Mouse (Mus musculus): Measurements from ENCODE around the gene Pigr. TPM values are rescaled to one million over a fixed set of nuclear protein-coding genes. Genes with fewer than 3 reads are reported as not detected.
A peak's percentile ranks its signal among the peaks of the same experiment; 100 is the strongest.

The Pigr gene
- total and polyA plus RNA-seq, 2 experiments from 2014 or later, result not detected

- Histone ChIP-seq H3K27me3 (ENCODE audit: insufficient read depth, low read length) (no peaks in the 10 kb centered on the region; the same call in 1 of the 2 replicates), H3K4me3 (ENCODE audit: low read depth, low read length) (peak overlapping the region; percentile 39), H3K27ac (ENCODE audit: low read depth, low read length) (no peak overlapping the region), H3K4me2 (ENCODE audit: low read depth, low read length, poor library complexity, severe bottlenecking) (peak overlapping the region; percentile 84), H3K9me3 (ENCODE audit: low read length) (no peaks in the 10 kb centered on the region), H3K4me1 (ENCODE audit: insufficient read depth, low read length) (no peaks in the 10 kb centered on the region), H3K36me3 (ENCODE audit: insufficient read depth, low read length) (no peaks in the 10 kb centered on the region), H3K9ac (replicated peaks; ENCODE audit: low read length, poor library complexity, severe bottlenecking) (peak overlapping the region; percentile 58)
- ATAC-seq (ENCODE audit: low FRiP score) (peak; percentile 84), DNase-seq (ENCODE audit: low spot score) (peak; percentile 30)
- 3% methylated on average over 43 of the region's 43 CpGs for WGBS
- TF ChIP-seq CTCF (IDR thresholded peaks at IDR 0.05), result no peak
Measured at GRCm38 (mm10) chr1:130877889-130878614, 51.6 kb downstream of the Pigr start.

- Histone ChIP-seq H3K4me1 (ENCODE audit: insufficient read depth, low read length) (no peaks in the 10 kb centered on the region), H3K36me3 (ENCODE audit: insufficient read depth, low read length) (no peaks in the 10 kb centered on the region), H3K27me3 (ENCODE audit: insufficient read depth, low read length) (no peaks in the 10 kb centered on the region; the same call in 1 of the 2 replicates), H3K27ac (ENCODE audit: low read depth, low read length) (no peak overlapping the region), H3K4me2 (ENCODE audit: low read depth, low read length, poor library complexity, severe bottlenecking) (no peak overlapping the region), H3K4me3 (ENCODE audit: low read depth, low read length) (no peak overlapping the region), H3K9ac (replicated peaks; ENCODE audit: low read length, poor library complexity, severe bottlenecking) (no peak overlapping the region), H3K9me3 (ENCODE audit: low read length) (no peaks in the 10 kb centered on the region)
- ATAC-seq (ENCODE audit: low FRiP score), result no peak
- WGBS, result 94% methylated on average over 7 of the region's 7 CpGs
- DNase-seq (ENCODE audit: low spot score), result no peak
- no peak for TF ChIP-seq CTCF (IDR thresholded peaks at IDR 0.05)
Measured at GRCm38 (mm10) chr1:130879927-130880326, 53.4 kb downstream of the Pigr start.

GRCm38 (mm10) chr1:130883146-130883545 lies 56.7 kb downstream of the Pigr start:
- Histone ChIP-seq H3K4me2 (ENCODE audit: low read depth, low read length, poor library complexity, severe bottlenecking) (no peak overlapping the region), H3K36me3 (ENCODE audit: insufficient read depth, low read length) (no peaks in the 10 kb centered on the region), H3K27me3 (ENCODE audit: insufficient read depth, low read length) (no peaks in the 10 kb centered on the region; the same call in 1 of the 2 replicates), H3K9me3 (ENCODE audit: low read length) (no peaks in the 10 kb centered on the region), H3K9ac (replicated peaks; ENCODE audit: low read length, poor library complexity, severe bottlenecking) (no peak overlapping the region), H3K4me1 (ENCODE audit: insufficient read depth, low read length) (no peaks in the 10 kb centered on the region), H3K27ac (ENCODE audit: low read depth, low read length) (no peak overlapping the region), H3K4me3 (ENCODE audit: low read depth, low read length) (no peak overlapping the region)
- WGBS, result 83% methylated on average over 4 of the region's 4 CpGs
- no peak for ATAC-seq (ENCODE audit: low FRiP score)
- no peak for DNase-seq (ENCODE audit: low spot score)
- TF ChIP-seq CTCF (IDR thresholded peaks at IDR 0.05), result no peak

GRCm38 (mm10) chr1:130887354-130887753 lies 60.9 kb downstream of the Pigr start, which contains the start of gene Il24:
Gene Il24 (minus strand): TSS chr1:130887454.
- no peak for TF ChIP-seq CTCF (IDR thresholded peaks at IDR 0.05)
- H3K4me3 ChIP-seq (ENCODE audit: low read depth, low read length), result no peak within 1 kb of the TSS
- H3K9me3 ChIP-seq (ENCODE audit: low read length), result no peaks in the 10 kb centered on the region
- no peaks in the 10 kb centered on the region for H3K36me3 ChIP-seq (ENCODE audit: insufficient read depth, low read length)
- no peak for DNase-seq (ENCODE audit: low spot score)
- H3K27ac ChIP-seq (ENCODE audit: low read depth, low read length), result no peak within 1 kb of the TSS
- no peaks in the 10 kb centered on the region for H3K27me3 ChIP-seq (ENCODE audit: insufficient read depth, low read length)
- no peak within 1 kb of the TSS for H3K9ac ChIP-seq (replicated peaks; ENCODE audit: low read length, poor library complexity, severe bottlenecking)
- no peak within 1 kb of the TSS for H3K4me2 ChIP-seq (ENCODE audit: low read depth, low read length, poor library complexity, severe bottlenecking)
- no peaks in the 10 kb centered on the region for H3K4me1 ChIP-seq (ENCODE audit: insufficient read depth, low read length)
- ATAC-seq (ENCODE audit: low FRiP score), result no peak

- WGBS, result 57% methylated on average over 1 of the region's 1 CpGs
- no peak overlapping the region for H3K4me2 ChIP-seq (ENCODE audit: low read depth, low read length, poor library complexity, severe bottlenecking)
- H3K27ac ChIP-seq (ENCODE audit: low read depth, low read length), result no peak overlapping the region
- no peak overlapping the region for H3K9ac ChIP-seq (replicated peaks; ENCODE audit: low read length, poor library complexity, severe bottlenecking)
- no peaks in the 10 kb centered on the region for H3K9me3 ChIP-seq (ENCODE audit: low read length)
- DNase-seq (ENCODE audit: low spot score) (no peak), ATAC-seq (ENCODE audit: low FRiP score) (no peak)
- no peak overlapping the region for H3K4me3 ChIP-seq (ENCODE audit: low read depth, low read length)
- no peaks in the 10 kb centered on the region for H3K27me3 ChIP-seq (ENCODE audit: insufficient read depth, low read length)
- H3K36me3 ChIP-seq (ENCODE audit: insufficient read depth, low read length), result no peaks in the 10 kb centered on the region
- no peak for TF ChIP-seq CTCF (IDR thresholded peaks at IDR 0.05)
- no peaks in the 10 kb centered on the region for H3K4me1 ChIP-seq (ENCODE audit: insufficient read depth, low read length)
Measured at GRCm38 (mm10) chr1:130892446-130892845, 66.0 kb downstream of the Pigr start.

GRCm38 (mm10) chr1:130893329-130894040 lies 67.0 kb downstream of the Pigr start:
- 69% methylated on average over 9 of the region's 9 CpGs for WGBS
- Histone ChIP-seq H3K9me3 (ENCODE audit: low read length) (no peaks in the 10 kb centered on the region), H3K4me2 (ENCODE audit: low read depth, low read length, poor library complexity, severe bottlenecking) (no peak overlapping the region), H3K27me3 (ENCODE audit: insufficient read depth, low read length) (no peaks in the 10 kb centered on the region), H3K27ac (ENCODE audit: low read depth, low read length) (no peak overlapping the region), H3K9ac (replicated peaks; ENCODE audit: low read length, poor library complexity, severe bottlenecking) (no peak overlapping the region), H3K36me3 (ENCODE audit: insufficient read depth, low read length) (no peaks in the 10 kb centered on the region), H3K4me1 (ENCODE audit: insufficient read depth, low read length) (no peaks in the 10 kb centered on the region), H3K4me3 (ENCODE audit: low read depth, low read length) (no peak overlapping the region)
- no peak for TF ChIP-seq CTCF (IDR thresholded peaks at IDR 0.05)
- ATAC-seq (ENCODE audit: low FRiP score), result no peak
- DNase-seq (ENCODE audit: low spot score), result no peak
